Mouse (Mus musculus) liver, postnatal 0 days (tissue): ENCODE data around the gene Paqr5. TPM values are rescaled to one million over a fixed set of nuclear protein-coding genes. Genes with fewer than 3 reads are reported as not detected.
A peak's percentile ranks its signal among the peaks of the same experiment; 100 is the strongest.

Experiments
- ATAC-seq: fragments of 200-750 bp; cut with Nextera tagmentation; 2 replicates; pipeline ENCODE4 v1.8.0; 2017; ENCODE audit warnings: mild to moderate bottlenecking, moderate library complexity
- DNase-seq: peaks from one replicate; pipeline ENCODE4 v3.0.0-alpha.2; 2016
- H3K27ac ChIP-seq: fragments of 300-500 bp; sonication (generic); 2 replicates; pipeline ENCODE4 v1.5.1; 2014; ENCODE audit warnings: antibody characterized with exemption, moderate library complexity, mild to moderate bottlenecking, low read depth
- H3K27me3 ChIP-seq: fragments of 300-500 bp; sonication (generic); 2 replicates; pipeline ENCODE4 v1.6.1; 2014; ENCODE audit warnings: low read length, control low read depth, mixed read lengths; ENCODE audit not compliant: insufficient read depth
- H3K36me3 ChIP-seq: fragments of 300-500 bp; sonication (generic); replicated peaks from 2 replicates; pipeline ENCODE4 v1.6.1; 2014; ENCODE audit warnings: mild to moderate bottlenecking, control low read depth, low read length, moderate library complexity, mixed read lengths; ENCODE audit not compliant: insufficient read depth
- H3K4me1 ChIP-seq: fragments of 300-500 bp; sonication (generic); 2 replicates; pipeline ENCODE4 v1.6.1; 2014; ENCODE audit warnings: antibody characterized with exemption, mild to moderate bottlenecking, control low read depth; ENCODE audit not compliant: insufficient read depth
- H3K4me2 ChIP-seq: fragments of 300-500 bp; sonication (generic); 2 replicates; pipeline ENCODE4 v1.6.1; 2014; ENCODE audit warnings: low read depth, mild to moderate bottlenecking, low read length, moderate library complexity, mixed read lengths
- H3K4me3 ChIP-seq: fragments of 300-500 bp; sonication (generic); 2 replicates; pipeline ENCODE4 v1.5.1; 2014; ENCODE audit warnings: low read depth, low read length
- H3K9ac ChIP-seq: fragments of 300-500 bp; sonication (generic); replicated peaks from 2 replicates; pipeline ENCODE4 v1.6.1; 2014; ENCODE audit warnings: mild to moderate bottlenecking, moderate library complexity
- H3K9me3 ChIP-seq: fragments of 300-500 bp; sonication (generic); 2 replicates; pipeline ENCODE4 v1.6.1; 2016; ENCODE audit warnings: mild to moderate bottlenecking, control low read depth, low read length, mixed read lengths
- CTCF ChIP-seq: sonication (generic); IDR thresholded peaks from 2 replicates; pipeline ENCODE4 v1.5.1; 2016; ENCODE audit warnings: antibody characterized with exemption, low read depth
- EP300 ChIP-seq: IDR thresholded peaks from 2 replicates; pipeline ENCODE4 v1.6.1; 2016; ENCODE audit warnings: antibody characterized with exemption, low read depth, mild to moderate bottlenecking
- WGBS: fragments of 180-500 bp; shearing (Covaris S2); extraction: QIAGEN DNeasy Blood & Tissue Kit; methylation state at CpG from one replicate; pipeline ENCODE4 v1.1.7; 2014; ENCODE audit not compliant: insufficient replicate concordance; 5-methylcytosine and 5-hydroxymethylcytosine counted together
- polyA plus RNA-seq: library from polyadenylated mRNA; unstranded; fragments of >200 nt; fragmentation: Nextera tagmentation; extraction: Ambion mirVana; gene quantifications from 2 replicates; pipeline ENCODE4 v1.2.1, GENCODE M21; 2015

The Paqr5 gene
- polyA plus RNA-seq, 1 experiment from 2014 or later = 0.16 TPM

GRCm38 (mm10) chr9:61959921-61960569 lies 66.6 kb downstream of the Paqr5 start:
- Histone ChIP-seq H3K36me3 (no peaks in the 10 kb centered on the region), H3K4me3 (no peak overlapping the region), H3K27ac (peak overlapping the region; percentile 31; the same call in 1 of the 2 replicates), H3K9ac (no peak overlapping the region), H3K9me3 (no peaks in the 10 kb centered on the region), H3K27me3 (no peaks in the 10 kb centered on the region), H3K4me2 (no peak overlapping the region), H3K4me1 (peaks cover 27% of the 10 kb centered on the region)
- DNase-seq (no peak), ATAC-seq (no peak)
- 47% methylated on average over 1 of the region's 1 CpGs for WGBS
- no peak for TF ChIP-seq EP300
- TF ChIP-seq CTCF = no peak

GRCm38 (mm10) chr9:61954707-61955106 lies 71.9 kb downstream of the Paqr5 start:
- H3K4me1 ChIP-seq = peaks cover 4% of the 10 kb centered on the region
- H3K27me3 ChIP-seq = no peaks in the 10 kb centered on the region
- H3K4me3 ChIP-seq = no peak overlapping the region
- peak overlapping the region; percentile 12; the same call in 1 of the 2 replicates for H3K27ac ChIP-seq
- TF ChIP-seq EP300 = no peak
- no peak for TF ChIP-seq CTCF
- H3K9me3 ChIP-seq = no peaks in the 10 kb centered on the region
- H3K9ac ChIP-seq = no peak overlapping the region
- no peak overlapping the region for H3K4me2 ChIP-seq
- no peaks in the 10 kb centered on the region for H3K36me3 ChIP-seq
- no peak for ATAC-seq
- DNase-seq = no peak

- Histone ChIP-seq H3K4me2 (no peak overlapping the region), H3K9me3 (no peaks in the 10 kb centered on the region), H3K4me3 (no peak overlapping the region), H3K4me1 (peaks cover 11% of the 10 kb centered on the region), H3K36me3 (no peaks in the 10 kb centered on the region), H3K9ac (no peak overlapping the region), H3K27ac (no peak overlapping the region), H3K27me3 (no peaks in the 10 kb centered on the region)
- TF ChIP-seq EP300 (no peak), CTCF (no peak)
- no peak for ATAC-seq
- no peak for DNase-seq
- WGBS = 73% methylated on average over 7 of the region's 7 CpGs
Observed at GRCm38 (mm10) chr9:61952241-61952640, 74.4 kb downstream of the Paqr5 start.

- peak overlapping the region; percentile 44; the same call in 1 of the 2 replicates for H3K9ac ChIP-seq
- H3K9me3 ChIP-seq = no peaks in the 10 kb centered on the region
- peaks cover 13% of the 10 kb centered on the region for H3K4me1 ChIP-seq
- ATAC-seq (peak; percentile 67), DNase-seq (peak; percentile 82)
- TF ChIP-seq EP300 (no peak), CTCF (peak; percentile 99)
- H3K4me2 ChIP-seq = peak overlapping the region; percentile 99
- no peak overlapping the region for H3K27ac ChIP-seq
- no peaks in the 10 kb centered on the region for H3K27me3 ChIP-seq
- peak overlapping the region; percentile 97 for H3K4me3 ChIP-seq
- peaks cover 8% of the 10 kb centered on the region; the same call in 1 of the 2 replicates for H3K36me3 ChIP-seq
- 7% methylated on average over 24 of the region's 24 CpGs for WGBS
Observed at GRCm38 (mm10) chr9:61947402-61948346, 79.0 kb downstream of the Paqr5 start.

- Histone ChIP-seq H3K9ac (peak within 1 kb of the TSS; percentile 88), H3K4me3 (peak within 1 kb of the TSS; percentile 97), H3K36me3 (peaks cover 12% of the 10 kb centered on the region; the same call in 1 of the 2 replicates), H3K4me1 (peaks cover 13% of the 10 kb centered on the region), H3K9me3 (no peaks in the 10 kb centered on the region), H3K27me3 (no peaks in the 10 kb centered on the region), H3K4me2 (peak within 1 kb of the TSS; percentile 99), H3K27ac (peak within 1 kb of the TSS; percentile 82)
- ATAC-seq = peak; percentile 95
- WGBS = under 1% methylated on average over 44 of the region's 44 CpGs
- DNase-seq = peak; percentile 98
- peak; percentile 94 for TF ChIP-seq CTCF
- TF ChIP-seq EP300 = no peak
Observed at GRCm38 (mm10) chr9:61946623-61947401, 79.8 kb downstream of the Paqr5 start, which contains the start of gene Kif23. Kif23 (minus strand) TSS chr9:61946774.
